Mouse (Mus musculus) macrophage (primary cell): ENCODE results near the gene Cd3e. TPM values are rescaled to one million over a fixed set of nuclear protein-coding genes. Genes with fewer than 3 reads are reported as not detected.
A peak's percentile ranks its signal among the peaks of the same experiment; 100 is the strongest.

Source experiments
- H3K27ac ChIP-seq: fragments of 350-480 bp; formaldehyde crosslinking; 2 replicates; pipeline ENCODE4 v1.9.0; 2021
- H3K36me3 ChIP-seq: fragments of 350-480 bp; formaldehyde crosslinking; 2 replicates; pipeline ENCODE4 v1.9.0; 2021; ENCODE audit errors: inconsistent target
- H3K4me3 ChIP-seq: fragments of 350-480 bp; formaldehyde crosslinking; 2 replicates; pipeline ENCODE4 v1.9.0; 2021; ENCODE audit errors: inconsistent target
- H3K79me2 ChIP-seq: fragments of 350-480 bp; formaldehyde crosslinking; 2 replicates; pipeline ENCODE4 v1.9.0; 2021; ENCODE audit errors: inconsistent target
- WGBS: methylation state at CpG from one replicate; pipeline ENCODE4 v1.1.7; 2026; ENCODE audit warnings: inconsistent platforms; ENCODE audit not compliant: missing documents; 5-methylcytosine and 5-hydroxymethylcytosine counted together
- polyA plus RNA-seq: library from polyadenylated mRNA; stranded (reverse); fragments of 250-400 nt; gene quantifications from 3 replicates; pipeline ENCODE4 v1.2.4, GENCODE M21; 2018; ENCODE audit warnings: inconsistent platforms

Cd3e gene
- polyA plus RNA-seq, 1 experiment from 2014 or later = not detected

DNA sequence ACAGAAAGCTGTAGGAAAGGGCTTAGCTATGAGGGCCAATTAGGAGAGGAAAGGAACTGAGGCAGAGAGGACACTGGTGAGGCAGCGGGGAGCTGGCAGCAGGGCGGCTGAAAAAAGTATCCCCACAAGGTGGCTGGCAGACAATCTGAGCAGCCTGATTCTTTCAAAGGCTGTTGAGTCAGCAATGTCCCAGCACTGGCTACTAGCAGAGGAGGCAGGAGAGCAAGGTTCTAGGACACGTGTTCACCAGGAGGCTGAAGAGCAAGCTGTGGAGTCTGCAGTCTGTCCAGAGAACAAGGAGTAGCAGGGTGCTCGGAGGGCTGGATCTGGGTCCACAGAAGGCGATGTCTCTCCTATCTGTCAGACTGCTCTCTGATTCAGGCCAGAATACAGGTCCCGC is 10.3 kb downstream of the Cd3e start:
- H3K79me2 ChIP-seq = no peaks in the 10 kb centered on the region
- no peak overlapping the region for H3K27ac ChIP-seq
- H3K4me3 ChIP-seq = no peak overlapping the region
- 69% methylated on average over 6 of the region's 6 CpGs for WGBS
- no peaks in the 10 kb centered on the region for H3K36me3 ChIP-seq

DNA sequence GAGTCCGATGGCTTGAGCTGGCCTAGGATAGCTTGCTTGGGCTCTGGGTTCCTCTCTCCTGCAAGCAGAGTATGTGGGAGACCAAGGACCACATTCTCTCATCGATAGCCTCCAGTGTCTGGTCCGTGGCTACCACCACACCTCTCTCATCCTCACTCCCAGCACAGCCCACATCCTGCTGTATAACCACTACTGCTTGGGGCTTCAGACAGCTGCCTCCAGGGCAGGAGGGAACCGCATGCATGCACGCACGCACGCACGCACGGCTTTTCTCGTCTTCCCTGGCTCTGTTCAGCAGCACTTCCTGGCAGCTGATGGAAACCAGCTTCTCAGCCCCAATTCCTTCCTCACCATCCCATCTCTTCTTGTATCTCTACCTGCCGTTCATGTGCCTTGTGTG is 11.3 kb downstream of the Cd3e start:
- Histone ChIP-seq H3K36me3 (no peaks in the 10 kb centered on the region), H3K79me2 (no peaks in the 10 kb centered on the region), H3K4me3 (no peak overlapping the region), H3K27ac (no peak overlapping the region)
- WGBS = 42% methylated on average over 11 of the region's 11 CpGs

GRCm38 (mm10) chr9:44996590-44996989 is 12.8 kb downstream of the Cd3e start:
- Histone ChIP-seq H3K27ac (no peak overlapping the region), H3K36me3 (no peaks in the 10 kb centered on the region), H3K4me3 (no peak overlapping the region), H3K79me2 (no peaks in the 10 kb centered on the region)
- 96% methylated on average over 7 of the region's 7 CpGs for WGBS

GRCm38 (mm10) chr9:44994962-44995361 is 14.5 kb downstream of the Cd3e start:
- no peak overlapping the region for H3K4me3 ChIP-seq
- WGBS = 93% methylated on average over 4 of the region's 4 CpGs
- H3K79me2 ChIP-seq = no peaks in the 10 kb centered on the region
- no peak overlapping the region for H3K27ac ChIP-seq
- H3K36me3 ChIP-seq = no peaks in the 10 kb centered on the region

GRCm38 (mm10) chr9:44993268-44993667 is 16.2 kb downstream of the Cd3e start:
- 75% methylated on average over 2 of the region's 2 CpGs for WGBS
- Histone ChIP-seq H3K27ac (no peak overlapping the region), H3K36me3 (no peaks in the 10 kb centered on the region), H3K79me2 (no peaks in the 10 kb centered on the region), H3K4me3 (no peak overlapping the region)

- Histone ChIP-seq H3K27ac (no peak overlapping the region), H3K4me3 (no peak overlapping the region), H3K79me2 (no peaks in the 10 kb centered on the region), H3K36me3 (no peaks in the 10 kb centered on the region)
Measured at GRCm38 (mm10) chr9:44992271-44992670, 17.2 kb downstream of the Cd3e start.

DNA sequence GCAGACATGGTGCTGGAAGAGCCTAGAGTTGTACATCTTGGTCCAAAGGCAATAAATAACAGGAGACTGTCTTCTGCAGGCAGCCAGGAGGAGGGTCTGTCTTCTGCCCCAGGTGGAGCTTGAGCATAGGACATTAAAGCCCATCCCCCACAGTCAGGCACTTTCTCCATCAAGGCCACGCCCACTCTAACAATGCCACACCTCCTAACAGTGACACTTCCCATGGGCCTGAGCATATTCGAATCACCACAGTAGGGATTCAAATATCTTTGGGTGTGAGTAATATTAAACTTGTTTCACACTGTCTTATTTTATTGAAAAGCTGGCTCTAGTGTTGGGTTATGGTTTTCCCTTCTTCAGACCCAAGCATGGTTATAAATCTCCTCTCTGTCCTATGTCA is 17.6 kb downstream of the Cd3e start:
- Histone ChIP-seq H3K4me3 (no peak overlapping the region), H3K36me3 (no peaks in the 10 kb centered on the region), H3K79me2 (no peaks in the 10 kb centered on the region), H3K27ac (no peak overlapping the region)
- WGBS = 88% methylated on average over 2 of the region's 2 CpGs

- WGBS = 27% methylated on average over 5 of the region's 5 CpGs
- no peaks in the 10 kb centered on the region for H3K36me3 ChIP-seq
- H3K4me3 ChIP-seq = no peak overlapping the region
- peak overlapping the region; percentile 69 for H3K27ac ChIP-seq
- no peaks in the 10 kb centered on the region for H3K79me2 ChIP-seq
Measured at GRCm38 (mm10) chr9:44986976-44987375, 22.5 kb downstream of the Cd3e start.

DNA sequence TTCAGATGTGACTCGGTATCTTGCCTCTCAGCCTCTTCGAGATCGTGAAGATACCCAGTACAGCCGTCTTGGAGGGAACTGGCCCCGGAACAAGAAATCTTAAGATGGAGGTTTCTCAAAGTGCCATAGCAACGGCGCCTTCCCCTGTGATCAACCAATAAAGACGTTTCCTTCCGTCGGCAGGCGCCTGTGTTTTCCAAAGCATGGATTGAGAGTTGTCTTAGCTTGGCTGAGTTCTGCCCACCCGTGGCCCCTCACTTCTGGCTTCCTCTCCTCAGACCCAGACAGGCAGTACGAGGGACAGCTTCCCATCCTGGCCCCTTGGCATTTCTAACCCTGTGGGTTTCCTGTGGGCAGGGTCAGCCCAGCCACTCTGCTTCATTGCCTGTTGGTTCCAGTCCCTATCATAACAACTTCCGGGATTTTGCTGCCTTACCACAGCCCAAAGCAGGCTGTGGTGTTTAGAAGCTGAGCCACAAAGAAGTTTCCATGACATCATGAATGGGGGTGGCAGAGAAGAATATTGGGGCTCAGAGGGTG is 23.1 kb downstream of the Cd3e start:
- Histone ChIP-seq H3K36me3 (no peaks in the 10 kb centered on the region), H3K27ac (peak overlapping the region; percentile 69), H3K4me3 (peak overlapping the region; percentile 33), H3K79me2 (no peaks in the 10 kb centered on the region)
- under 1% methylated on average over 13 of the region's 14 CpGs for WGBS

DNA sequence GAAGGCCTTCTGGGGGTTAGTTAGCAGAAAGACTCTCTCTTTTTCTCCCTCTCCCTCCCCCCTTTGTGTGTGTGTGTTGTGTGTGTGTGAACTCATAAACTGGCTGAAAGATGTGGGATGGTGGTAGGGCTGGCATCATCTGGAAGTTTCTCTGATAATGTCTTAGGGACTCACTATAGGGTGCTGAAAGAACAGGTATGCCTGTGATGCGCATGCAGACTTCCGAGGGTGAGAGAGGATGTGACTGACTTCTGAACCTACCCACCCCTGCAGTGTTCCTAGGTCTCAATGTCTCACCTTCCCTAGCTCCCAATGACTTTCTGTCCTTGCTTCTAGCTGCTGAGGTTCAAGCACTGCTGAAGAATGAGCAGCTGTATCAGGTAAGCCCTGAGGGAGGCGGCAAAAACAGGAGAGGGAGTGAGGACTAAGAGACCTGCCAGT is 23.7 kb downstream of the Cd3e start:
- 68% methylated on average over 3 of the region's 3 CpGs for WGBS
- Histone ChIP-seq H3K4me3 (peak overlapping the region; percentile 33), H3K79me2 (no peaks in the 10 kb centered on the region), H3K36me3 (no peaks in the 10 kb centered on the region), H3K27ac (peak overlapping the region; percentile 69)

DNA sequence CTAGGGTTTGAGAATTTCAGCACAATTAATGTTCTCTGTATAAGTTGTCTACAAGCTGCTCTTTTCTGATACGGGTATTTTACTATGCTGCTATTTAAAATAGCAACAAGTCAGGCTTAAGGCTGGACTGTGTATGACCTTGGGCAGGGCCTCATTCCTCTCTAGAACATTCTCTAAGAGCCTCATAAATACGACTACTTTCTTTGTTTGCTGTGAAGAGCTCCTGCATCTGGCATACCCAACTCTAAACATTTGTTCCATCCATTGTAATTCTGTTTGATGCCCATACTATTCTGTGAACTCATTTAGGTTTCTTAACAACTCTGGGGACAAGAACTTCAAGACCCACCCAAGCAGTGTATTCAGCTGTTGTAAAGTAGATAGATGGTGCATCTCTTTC is 26.4 kb downstream of the Cd3e start:
- Histone ChIP-seq H3K79me2 (no peaks in the 10 kb centered on the region), H3K36me3 (no peaks in the 10 kb centered on the region), H3K27ac (no peak overlapping the region), H3K4me3 (no peak overlapping the region)
- 88% methylated on average over 2 of the region's 2 CpGs for WGBS

DNA sequence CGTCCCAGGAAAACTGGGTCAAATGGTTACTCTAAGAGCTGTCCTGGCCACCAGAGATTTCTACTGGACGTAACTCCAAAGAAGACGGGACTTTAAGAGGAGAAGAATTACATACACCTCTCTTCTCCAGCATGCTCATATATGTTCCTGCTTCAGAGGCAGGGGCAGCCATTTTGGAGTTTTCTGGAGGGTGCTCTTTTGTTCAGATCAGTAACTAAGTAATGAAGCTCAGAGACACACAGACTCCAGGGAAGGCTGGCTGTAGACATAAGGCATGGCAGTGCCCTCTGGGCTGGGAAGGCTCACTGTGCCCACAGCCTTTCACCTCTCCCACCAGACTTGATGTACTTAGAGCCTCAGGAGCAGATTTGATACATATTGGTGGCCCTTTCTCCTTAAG is 26.9 kb downstream of the Cd3e start:
- no peak overlapping the region for H3K4me3 ChIP-seq
- 100% methylated on average over 3 of the region's 3 CpGs for WGBS
- H3K27ac ChIP-seq = no peak overlapping the region

DNA sequence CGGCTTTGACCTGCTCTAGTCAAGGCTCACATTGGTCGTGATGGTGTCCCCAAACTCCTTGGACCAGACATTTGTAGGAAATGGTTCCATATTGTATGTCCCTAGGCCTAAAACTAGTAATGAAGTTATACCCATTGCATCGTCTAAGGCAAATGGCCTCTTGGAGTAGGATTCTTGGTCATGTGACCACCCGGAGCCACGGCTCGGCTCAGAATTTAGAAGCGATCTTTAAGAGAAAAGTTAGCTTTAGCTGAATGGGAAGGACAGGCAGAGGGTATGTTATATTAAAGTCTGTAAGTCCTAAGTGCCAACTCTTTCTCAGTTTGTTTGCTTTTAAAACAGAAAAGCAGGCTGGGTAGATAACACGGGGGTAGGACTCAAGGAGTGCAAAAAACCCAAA is 27.3 kb downstream of the Cd3e start:
- Histone ChIP-seq H3K79me2 (no peaks in the 10 kb centered on the region), H3K27ac (no peak overlapping the region), H3K36me3 (no peaks in the 10 kb centered on the region), H3K4me3 (no peak overlapping the region)
- 92% methylated on average over 8 of the region's 8 CpGs for WGBS

More for the DNA sequence above, 26.9 kb downstream of the Cd3e start:
- H3K36me3 ChIP-seq = no peaks in the 10 kb centered on the region
- no peaks in the 10 kb centered on the region for H3K79me2 ChIP-seq

GRCm38 (mm10) chr9:44981676-44982075 is 27.8 kb downstream of the Cd3e start, which contains the start of gene Cd3d:
Gene Cd3d (plus strand): TSS chr9:44981786.
- no peak within 1 kb of the TSS for H3K27ac ChIP-seq
- 88% methylated on average over 4 of the region's 4 CpGs for WGBS
- H3K36me3 ChIP-seq = no peaks in the 10 kb centered on the region
- H3K79me2 ChIP-seq = no peaks in the 10 kb centered on the region
- H3K4me3 ChIP-seq = no peak within 1 kb of the TSS

- H3K36me3 ChIP-seq = no peaks in the 10 kb centered on the region
- H3K4me3 ChIP-seq = no peak overlapping the region
- 100% methylated on average over 2 of the region's 2 CpGs for WGBS
- no peaks in the 10 kb centered on the region for H3K79me2 ChIP-seq
- H3K27ac ChIP-seq = no peak overlapping the region
Measured at GRCm38 (mm10) chr9:44981104-44981503, 28.3 kb downstream of the Cd3e start.

- 66% methylated on average over 3 of the region's 3 CpGs for WGBS
- Histone ChIP-seq H3K4me3 (no peak within 1 kb of the TSS), H3K27ac (no peak within 1 kb of the TSS), H3K36me3 (no peaks in the 10 kb centered on the region), H3K79me2 (no peaks in the 10 kb centered on the region)
Measured at GRCm38 (mm10) chr9:44980242-44980641, 29.2 kb downstream of the Cd3e start, which contains the start of gene Cd3g. Gene Cd3g (minus strand): TSS chr9:44980431.
